Comparison of ENCODE assay signal across 8 mouse cellular contexts in genomic region chr4:43655656-43656338, GRCm38 (mm10). TPM values are rescaled to one million over a fixed set of nuclear protein-coding genes. Genes with fewer than 3 reads are reported as not detected.
DNase-seq lines count a peak whose midpoint lies in the region; ATAC-seq and TF ChIP-seq lines count a peak whose summit lies in the region.

No protein-coding gene starts in this region.

- DNase-seq in left cerebral cortex, adult 2 months (ENCODE audit: extremely low spot score in 1 of 2, low spot score in 2 of 2) = no peak
- no peak for DNase-seq in left cerebral cortex, postnatal 10 days (ENCODE audit: extremely low spot score in 1 of 2, low spot score in 2 of 2)
- DNase-seq in kidney, adult 2 months = peak; percentile 77
- DNase-seq in retina, embryonic 14.5 days (ENCODE audit: low spot score) = no peak
- no peak for DNase-seq in gastrocnemius, postnatal 10 days
- no peak for DNase-seq in T-cell, adult 2 months (ENCODE audit: low spot score)

- peak overlapping the region; percentile 75 for H3K9ac ChIP-seq in embryonic facial prominence, embryonic 12.5 days
- peak overlapping the region; percentile 93 for H3K9ac ChIP-seq in midbrain, embryonic 13.5 days (replicated peaks)

- peaks cover 19% of the 10 kb centered on the region for H3K4me1 ChIP-seq in embryonic facial prominence, embryonic 12.5 days
- H3K4me1 ChIP-seq in kidney, adult 2 months (ENCODE audit: control insufficient read depth, insufficient read depth, low read length) = peaks cover 7% of the 10 kb centered on the region; the same call in 1 of the 2 replicates
- H3K4me1 ChIP-seq in midbrain, embryonic 13.5 days (replicated peaks) = peaks cover 25% of the 10 kb centered on the region

- 5% methylated on average over 34 of the region's 34 CpGs for WGBS in embryonic facial prominence, embryonic 12.5 days
- WGBS in kidney, adult 2 months = 3% methylated on average over 34 of the region's 34 CpGs
- 4% methylated on average over 34 of the region's 34 CpGs for WGBS in midbrain, embryonic 13.5 days

- H3K27ac ChIP-seq in left cerebral cortex, adult 2 months = peak overlapping the region; percentile 99
- peak overlapping the region; percentile 82 for H3K27ac ChIP-seq in embryonic facial prominence, embryonic 12.5 days
- peak overlapping the region; percentile 94 for H3K27ac ChIP-seq in kidney, adult 2 months (ENCODE audit: insufficient read depth, low read depth, low read length)
- peak overlapping the region; percentile 93 for H3K27ac ChIP-seq in midbrain, embryonic 13.5 days

- H3K36me3 ChIP-seq in embryonic facial prominence, embryonic 12.5 days = no peaks in the 10 kb centered on the region
- H3K36me3 ChIP-seq in kidney, adult 2 months (ENCODE audit: control insufficient read depth, insufficient read depth, low read length) = no peaks in the 10 kb centered on the region
- H3K36me3 ChIP-seq in midbrain, embryonic 13.5 days = peaks cover 12% of the 10 kb centered on the region

- H3K4me3 ChIP-seq in left cerebral cortex, adult 2 months = peak overlapping the region; percentile 74
- peak overlapping the region; percentile 62 for H3K4me3 ChIP-seq in embryonic facial prominence, embryonic 12.5 days
- peak overlapping the region; percentile 70 for H3K4me3 ChIP-seq in kidney, adult 2 months (ENCODE audit: insufficient read depth, low read depth, low read length)
- H3K4me3 ChIP-seq in midbrain, embryonic 13.5 days (replicated peaks) = peak overlapping the region; percentile 79

- no peak; the same call in 1 of the 2 replicates for TF ChIP-seq CTCF in left cerebral cortex, adult 2 months (IDR thresholded peaks at IDR 0.05)
- TF ChIP-seq CTCF in kidney, adult 2 months (conservative IDR thresholded peaks at IDR 0.05; ENCODE audit: insufficient read depth, insufficient read length, low read depth, low read length) = no peak

- TF ChIP-seq POLR2A in kidney, adult 2 months (IDR thresholded peaks at IDR 0.05; ENCODE audit: low read depth, low read length) = no peak

- peak overlapping the region; percentile 81 for H3K4me2 ChIP-seq in embryonic facial prominence, embryonic 12.5 days (replicated peaks)
- H3K4me2 ChIP-seq in midbrain, embryonic 13.5 days (replicated peaks) = peak overlapping the region; percentile 86

- no peaks in the 10 kb centered on the region for H3K27me3 ChIP-seq in embryonic facial prominence, embryonic 12.5 days
- no peaks in the 10 kb centered on the region for H3K27me3 ChIP-seq in kidney, adult 2 months (replicated peaks; ENCODE audit: control insufficient read depth, insufficient read depth, low read length)
- H3K27me3 ChIP-seq in midbrain, embryonic 13.5 days = peaks cover 7% of the 10 kb centered on the region

- H3K9me3 ChIP-seq in embryonic facial prominence, embryonic 12.5 days = no peaks in the 10 kb centered on the region
- no peaks in the 10 kb centered on the region for H3K9me3 ChIP-seq in midbrain, embryonic 13.5 days

- intact Hi-C loops in left cerebral cortex, adult 2 months (cut with DNase I) = loop anchor here (1.0 to 5.0 kb wide), 3 partner anchors 25 to 213 kb away; partner anchors contain the start of genes Gba2, Rgp1 and Tesk1
- intact Hi-C loops in left cerebral cortex, postnatal 10 days (cut with DNase I) = no loop called here

- ATAC-seq in embryonic facial prominence, embryonic 12.5 days (ENCODE audit: insufficient number of reproducible peaks, insufficient read depth, low FRiP score, low TSS enrichment) = no peak
- peak; percentile 59; the same call in 1 of the 2 replicates for ATAC-seq in midbrain, embryonic 13.5 days

RNA-seq across cellular contexts. Expression of gene Hint2, which starts 0.5 kb away (rescaled TPM):
- 10 to 100 TPM; 30.9 to 33.5 TPM for total RNA-seq in left cerebral cortex, adult 2 months (2021)
- total RNA-seq in left cerebral cortex, postnatal 10 days (2021) = 10 to 100 TPM; 25.3 to 30.5 TPM
- polyA plus RNA-seq in embryonic facial prominence, embryonic 12.5 days (2016; fragmentation: Nextera tagmentation; extraction: Ambion mirVana) = 79.3 and 85.8 TPM in 2 replicates
- polyA plus RNA-seq in kidney, adult 2 months (2012; rRNA removed) = 374 and 465 TPM in 2 replicates
- 75.6 and 77.9 TPM in 2 replicates for polyA plus RNA-seq in midbrain, embryonic 13.5 days (2015; fragmentation: Nextera tagmentation; extraction: Ambion mirVana)
- 10 to 100 TPM; 51.3 to 57.6 TPM for total RNA-seq in gastrocnemius, postnatal 10 days (2021)

RNA-seq across cellular contexts. Expression of gene Spag8, which starts 2.4 kb away (rescaled TPM):
- 1 to 10 TPM in 1 of 2 experiments, under 1 TPM in 1; 0.95 to 1.6 TPM for total RNA-seq in left cerebral cortex, adult 2 months (2021)
- total RNA-seq in left cerebral cortex, postnatal 10 days (2021) = 1 to 10 TPM; 2.1 to 2.7 TPM
- 1.8 and 1.9 TPM in 2 replicates for polyA plus RNA-seq in embryonic facial prominence, embryonic 12.5 days (2016; fragmentation: Nextera tagmentation; extraction: Ambion mirVana)
- 2.2 and 2.4 TPM in 2 replicates for polyA plus RNA-seq in kidney, adult 2 months (2012; rRNA removed)
- 5.5 and 5.6 TPM in 2 replicates for polyA plus RNA-seq in midbrain, embryonic 13.5 days (2015; fragmentation: Nextera tagmentation; extraction: Ambion mirVana)
- under 1 TPM in 1 of 2 experiments, not detected in 1; 0.38 TPM for total RNA-seq in gastrocnemius, postnatal 10 days (2021)

RNA-seq across cellular contexts. Expression of gene Tmem8b, which starts 13.0 kb away (rescaled TPM):
- total RNA-seq in left cerebral cortex, adult 2 months (2021) = 10 to 100 TPM; 63.1 to 66.2 TPM
- total RNA-seq in left cerebral cortex, postnatal 10 days (2021) = 10 to 100 TPM; 57.8 to 60.1 TPM
- 7.7 and 8.4 TPM in 2 replicates for polyA plus RNA-seq in embryonic facial prominence, embryonic 12.5 days (2016; fragmentation: Nextera tagmentation; extraction: Ambion mirVana)
- 8.3 and 8.6 TPM in 2 replicates for polyA plus RNA-seq in kidney, adult 2 months (2012; rRNA removed)
- 16.3 and 17.1 TPM in 2 replicates for polyA plus RNA-seq in midbrain, embryonic 13.5 days (2015; fragmentation: Nextera tagmentation; extraction: Ambion mirVana)
- 10 to 100 TPM in 1 of 2 experiments, 1 to 10 TPM in 1; 9.1 to 10.8 TPM for total RNA-seq in gastrocnemius, postnatal 10 days (2021)

RNA-seq across cellular contexts. Expression of gene Fam221b, which starts 13.1 kb away (rescaled TPM):
- total RNA-seq in left cerebral cortex, adult 2 months (2021) = 1 to 10 TPM; 1.8 to 2.2 TPM
- 1 to 10 TPM; 1.0 to 1.3 TPM for total RNA-seq in left cerebral cortex, postnatal 10 days (2021)
- polyA plus RNA-seq in embryonic facial prominence, embryonic 12.5 days (2016; fragmentation: Nextera tagmentation; extraction: Ambion mirVana) = 2.4 and 2.6 TPM in 2 replicates
- 0.09 and 0.12 TPM in 2 replicates for polyA plus RNA-seq in kidney, adult 2 months (2012; rRNA removed)
- 1.8 and 2.4 TPM in 2 replicates for polyA plus RNA-seq in midbrain, embryonic 13.5 days (2015; fragmentation: Nextera tagmentation; extraction: Ambion mirVana)
- total RNA-seq in gastrocnemius, postnatal 10 days (2021) = under 1 TPM; 0.18 to 0.26 TPM

RNA-seq across cellular contexts. Expression of gene Npr2, which starts 24.1 kb away (rescaled TPM):
- 10 to 100 TPM; 60.9 to 62.0 TPM for total RNA-seq in left cerebral cortex, adult 2 months (2021)
- 10 to 100 TPM; 47.0 to 47.5 TPM for total RNA-seq in left cerebral cortex, postnatal 10 days (2021)
- 25.1 and 29.7 TPM in 2 replicates for polyA plus RNA-seq in embryonic facial prominence, embryonic 12.5 days (2016; fragmentation: Nextera tagmentation; extraction: Ambion mirVana)
- 38.0 and 41.5 TPM in 2 replicates for polyA plus RNA-seq in kidney, adult 2 months (2012; rRNA removed)
- polyA plus RNA-seq in midbrain, embryonic 13.5 days (2015; fragmentation: Nextera tagmentation; extraction: Ambion mirVana) = 13.8 and 14.7 TPM in 2 replicates
- total RNA-seq in gastrocnemius, postnatal 10 days (2021) = 10 to 100 TPM; 30.7 to 39.5 TPM

Comparison
In these comparisons a context has a peak if more than half of its experiments do, and no peak if none do; other contexts are left out.
1. RNA of gene Tmem8b, which starts 13.0 kb away (total RNA-seq): 63.1 to 66.2 TPM in left cerebral cortex, adult 2 months and 57.8 to 60.1 TPM in left cerebral cortex, postnatal 10 days; 9.1 to 10.8 TPM in gastrocnemius, postnatal 10 days; every median in the first group is over 4 times any median in the second.
2. Peak in every context shown above with its lines, with median percentiles within 50 percentile points of each other: H3K27ac ChIP-seq and H3K4me3 ChIP-seq.